9 mouse cellular contexts compared by ENCODE assay signal in genomic region chr7:104315369-104316080, GRCm38 (mm10). TPM values are rescaled to one million over a fixed set of nuclear protein-coding genes. Genes with fewer than 3 reads are reported as not detected.
DNase-seq lines count a peak whose midpoint lies in the region; ATAC-seq and TF ChIP-seq lines count a peak whose summit lies in the region.
"Not testable (repeated sequence)": the region's sequence is repeated elsewhere in the genome, so short reads cannot be mapped to it uniquely, and the experiment has no call there.
"Had no signal": no experiment of that assay in that cellular context is flagged by ENCODE, and none has a peak within 500 bp of the region (broad histone marks: within the 10 kb centered on the region; RNA-seq: fewer than 3 reads in every experiment).

Gene Trim12a (minus strand): TSS chr7:104315466.

- 22% methylated on average over 4 of the region's 4 CpGs for WGBS in embryonic facial prominence, embryonic 14.5 days
- 35% methylated on average over 4 of the region's 4 CpGs for WGBS in hindbrain, embryonic 13.5 days
- 27% methylated on average over 4 of the region's 4 CpGs for WGBS in kidney, embryonic 16.5 days
- WGBS in liver, embryonic 15.5 days (ENCODE audit: insufficient replicate concordance), result 9% methylated on average over 4 of the region's 4 CpGs
- 26% methylated on average over 4 of the region's 4 CpGs for WGBS in midbrain, embryonic 13.5 days
- WGBS in stomach, embryonic 14.5 days, result 21% methylated on average over 4 of the region's 4 CpGs

- not testable (repeated sequence) for TF ChIP-seq EP300 in ES-Bruce4 (IDR thresholded peaks at IDR 0.05; ENCODE audit: insufficient read depth, low read depth, low read length)

- H3K27ac ChIP-seq in ES-Bruce4 (ENCODE audit: insufficient read depth, low read length), result peak within 1 kb of the TSS; percentile 77
- H3K27ac ChIP-seq in embryonic facial prominence, embryonic 14.5 days (replicated peaks; ENCODE audit: low read depth, low read length); hindbrain, embryonic 13.5 days; midbrain, embryonic 13.5 days; stomach, embryonic 14.5 days (ENCODE audit: low read length): not testable (repeated sequence)
- 0 out of 2 replicates have a peak within 1 kb of the TSS, but pooled peaks have one; percentile 14 for H3K27ac ChIP-seq in kidney, embryonic 16.5 days (ENCODE audit: low read length)
- peak within 1 kb of the TSS; percentile 67 for H3K27ac ChIP-seq in liver, embryonic 15.5 days (replicated peaks)

- H3K27me3 ChIP-seq in ES-Bruce4 (ENCODE audit: control insufficient read depth, insufficient read depth, low read length, poor library complexity, severe bottlenecking); embryonic facial prominence, embryonic 14.5 days (replicated peaks; ENCODE audit: control insufficient read depth, insufficient read depth, low read length); hindbrain, embryonic 13.5 days; kidney, embryonic 16.5 days (ENCODE audit: insufficient read depth, low read length); liver, embryonic 15.5 days; midbrain, embryonic 13.5 days; stomach, embryonic 14.5 days (ENCODE audit: control insufficient read depth, insufficient read depth, low read length): not testable (repeated sequence)

- not testable (repeated sequence) for H3K9ac ChIP-seq in ES-Bruce4 (ENCODE audit: low read depth, poor library complexity, severe bottlenecking); hindbrain, embryonic 13.5 days; midbrain, embryonic 13.5 days (replicated peaks); stomach, embryonic 14.5 days (replicated peaks; ENCODE audit: low read depth, low read length)
- peak within 1 kb of the TSS; percentile 57 for H3K9ac ChIP-seq in embryonic facial prominence, embryonic 14.5 days (ENCODE audit: low read depth, low read length)
- peak within 1 kb of the TSS; percentile 38 for H3K9ac ChIP-seq in kidney, embryonic 16.5 days (replicated peaks; ENCODE audit: low read length)
- H3K9ac ChIP-seq in liver, embryonic 15.5 days, result peak within 1 kb of the TSS; percentile 40; the same call in 1 of the 2 replicates

- not testable (repeated sequence) for H3K9me3 ChIP-seq in ES-Bruce4 (replicated peaks; ENCODE audit: control insufficient read depth, insufficient read depth, low read length, poor library complexity, severe bottlenecking); embryonic facial prominence, embryonic 14.5 days (ENCODE audit: control insufficient read depth, low read length); hindbrain, embryonic 13.5 days; kidney, embryonic 16.5 days (ENCODE audit: low read length); liver, embryonic 15.5 days (replicated peaks); midbrain, embryonic 13.5 days; stomach, embryonic 14.5 days (ENCODE audit: control insufficient read depth, low read depth, low read length)

- H3K4me1 ChIP-seq in ES-Bruce4 (ENCODE audit: control insufficient read depth, insufficient read depth, low read length); embryonic facial prominence, embryonic 14.5 days (ENCODE audit: control insufficient read depth, insufficient read depth, low read length); hindbrain, embryonic 13.5 days (replicated peaks); kidney, embryonic 16.5 days (ENCODE audit: insufficient read depth, low read length); liver, embryonic 15.5 days (replicated peaks); midbrain, embryonic 13.5 days (replicated peaks); stomach, embryonic 14.5 days (ENCODE audit: control insufficient read depth, insufficient read depth, low read length): not testable (repeated sequence)

- TF ChIP-seq CTCF in ES-Bruce4 (IDR thresholded peaks at IDR 0.05; ENCODE audit: low read depth, low read length), result not testable (repeated sequence)

- H3K36me3 ChIP-seq in ES-Bruce4 (ENCODE audit: control insufficient read depth, insufficient read depth, low read length, poor library complexity, severe bottlenecking); embryonic facial prominence, embryonic 14.5 days (ENCODE audit: control insufficient read depth, insufficient read depth, low read length); hindbrain, embryonic 13.5 days; kidney, embryonic 16.5 days (ENCODE audit: insufficient read depth, low read length); liver, embryonic 15.5 days (replicated peaks); midbrain, embryonic 13.5 days; stomach, embryonic 14.5 days (ENCODE audit: control insufficient read depth, insufficient read depth, low read length): not testable (repeated sequence)

- DNase-seq in embryonic facial prominence, embryonic 14.5 days (ENCODE audit: low spot score), result not testable (repeated sequence)

- ATAC-seq in embryonic facial prominence, embryonic 14.5 days (ENCODE audit: low read depth), result peak; percentile 90
- ATAC-seq in granulocyte monocyte progenitor cell, adult 5-6 weeks (replicated peaks; ENCODE audit: poor library complexity, severe bottlenecking), result peak; percentile 90
- 0 out of 2 replicates have a peak, but pooled peaks have one; percentile 39 for ATAC-seq in hindbrain, embryonic 13.5 days (ENCODE audit: low FRiP score)
- peak; percentile 98 for ATAC-seq in kidney, embryonic 16.5 days (ENCODE audit: low FRiP score, low TSS enrichment)
- ATAC-seq in liver, embryonic 15.5 days (ENCODE audit: insufficient read depth), result peak; percentile 95
- ATAC-seq in midbrain, embryonic 13.5 days, result 0 out of 2 replicates have a peak, but pooled peaks have one; percentile 43
- peak; percentile 86 for ATAC-seq in stomach, embryonic 14.5 days (ENCODE audit: insufficient number of reproducible peaks, insufficient read depth, low FRiP score, low read depth)

- H3K4me3 ChIP-seq in ES-Bruce4 (ENCODE audit: low read depth, low read length), result not testable (repeated sequence)
- peak within 1 kb of the TSS; percentile 43 for H3K4me3 ChIP-seq in embryonic facial prominence, embryonic 14.5 days (ENCODE audit: low read depth, low read length)
- H3K4me3 ChIP-seq in hindbrain, embryonic 13.5 days, result peak within 1 kb of the TSS; percentile 21
- peak within 1 kb of the TSS; percentile 51 for H3K4me3 ChIP-seq in kidney, embryonic 16.5 days (ENCODE audit: low read length)
- H3K4me3 ChIP-seq in liver, embryonic 15.5 days (replicated peaks), result peak within 1 kb of the TSS; percentile 61
- peak within 1 kb of the TSS; percentile 20 for H3K4me3 ChIP-seq in midbrain, embryonic 13.5 days (replicated peaks)
- peak within 1 kb of the TSS; percentile 31 for H3K4me3 ChIP-seq in stomach, embryonic 14.5 days (ENCODE audit: low read depth, low read length)

- peak within 1 kb of the TSS; percentile 48 for H3K4me2 ChIP-seq in embryonic facial prominence, embryonic 14.5 days (ENCODE audit: low read depth, low read length)
- peak within 1 kb of the TSS; percentile 36 for H3K4me2 ChIP-seq in hindbrain, embryonic 13.5 days
- peak within 1 kb of the TSS; percentile 56 for H3K4me2 ChIP-seq in kidney, embryonic 16.5 days (replicated peaks; ENCODE audit: low read depth, low read length)
- peak within 1 kb of the TSS; percentile 62 for H3K4me2 ChIP-seq in liver, embryonic 15.5 days
- peak within 1 kb of the TSS; percentile 37 for H3K4me2 ChIP-seq in midbrain, embryonic 13.5 days (replicated peaks)
- H3K4me2 ChIP-seq in stomach, embryonic 14.5 days (replicated peaks; ENCODE audit: low read depth, low read length), result peak within 1 kb of the TSS; percentile 41

- TF ChIP-seq POLR2A in ES-Bruce4 (IDR thresholded peaks at IDR 0.05; ENCODE audit: insufficient read depth, low read length), result not testable (repeated sequence)

RNA-seq across cellular contexts. Expression of gene Trim12a, which starts in this region (rescaled TPM):
- 25.3 and 26.2 TPM in 2 replicates for polyA plus RNA-seq in ES-Bruce4 (2011; ENCODE audit: insufficient read depth, insufficient read length, low read depth, missing spikeins)
- 7.2 and 7.6 TPM in 2 replicates for polyA plus RNA-seq in embryonic facial prominence, embryonic 14.5 days (2014; fragmentation: Nextera tagmentation; extraction: Ambion mirVana)
- 33.9 and 58.4 TPM in 2 replicates for total RNA-seq in granulocyte monocyte progenitor cell, adult 5-6 weeks (2014; fragmentation: Nextera tagmentation)
- total RNA-seq in granulocyte monocyte progenitor cell, adult 5-6 weeks (2017), result 50.7 and 67.4 TPM in 2 replicates
- 2.4 and 2.5 TPM in 2 replicates for polyA plus RNA-seq in hindbrain, embryonic 13.5 days (2015; fragmentation: Nextera tagmentation; extraction: Ambion mirVana)
- polyA plus RNA-seq in kidney, embryonic 16.5 days (2015; fragmentation: Nextera tagmentation; extraction: Ambion mirVana), result 6.1 TPM in 2 replicates
- 3.1 and 3.4 TPM in 2 replicates for polyA plus RNA-seq in liver, embryonic 15.5 days (2015; fragmentation: Nextera tagmentation; extraction: Ambion mirVana)
- polyA plus RNA-seq in midbrain, embryonic 13.5 days (2015; fragmentation: Nextera tagmentation; extraction: Ambion mirVana), result 1.4 and 2.0 TPM in 2 replicates
- 6.2 and 7.1 TPM in 2 replicates for polyA plus RNA-seq in stomach, embryonic 14.5 days (2014; fragmentation: Nextera tagmentation; extraction: Ambion mirVana)
- polyA plus RNA-seq: myocyte had no signal

Comparison
In these comparisons a context has a peak if more than half of its experiments do, and no peak if none do; other contexts are left out.
1. ATAC-seq: peak in every context shown above with its lines; median percentile 98 in kidney, embryonic 16.5 days; 95 in liver, embryonic 15.5 days; 90 in embryonic facial prominence, embryonic 14.5 days; 90 in granulocyte monocyte progenitor cell, adult 5-6 weeks; 86 in stomach, embryonic 14.5 days; 43 in midbrain, embryonic 13.5 days; 39 in hindbrain, embryonic 13.5 days.